Mouse (Mus musculus): ENCODE measurements at regions not wholly inside any gene's neighbourhood (a gene's known extent, or its start where the extent isn't known, plus 50 kb on each side); places are given as distances from the start of the nearest gene placed in this dataset.

GRCm38 (mm10) chr13:43895990-43896389 is 111.4 kb downstream of the Cd83 start:
- TF ChIP-seq GATA1 (IDR thresholded peaks at IDR 0.05; ENCODE audit: low read length) (no peak), TAL1 (IDR thresholded peaks at IDR 0.05; ENCODE audit: low read length) (no peak)

Data from erythroblast, embryonic 14.5 days (primary cell).